Mouse (Mus musculus) limb, embryonic 14.5 days (tissue): ENCODE results near the gene Ctnnal1. TPM values are rescaled to one million over a fixed set of nuclear protein-coding genes. Genes with fewer than 3 reads are reported as not detected.
"Not testable (repeated sequence)": the region's sequence is repeated elsewhere in the genome, so short reads cannot be mapped to it uniquely, and the experiment has no call there.

Source experiments
- ATAC-seq: fragments of 200-750 bp; cut with Nextera tagmentation; 2 replicates; pipeline ENCODE4 v1.8.0; 2017; ENCODE audit warnings: low read depth, moderate number of reproducible peaks, moderate TSS enrichment; ENCODE audit not compliant: low FRiP score
- DNase-seq: peaks from one replicate; pipeline ENCODE4 v3.0.0-alpha.2; 2015; ENCODE audit warnings: low spot score
- H3K27ac ChIP-seq: fragments of 300-500 bp; sonication (generic); replicated peaks from 2 replicates; pipeline ENCODE4 v1.5.1; 2014; ENCODE audit warnings: low read depth, mild to moderate bottlenecking, low read length, moderate library complexity, mixed read lengths
- H3K27me3 ChIP-seq: fragments of 300-500 bp; sonication (generic); 2 replicates; pipeline ENCODE4 v1.6.1; 2014; ENCODE audit warnings: low read length, mixed read lengths; ENCODE audit not compliant: control insufficient read depth, insufficient read depth
- H3K36me3 ChIP-seq: fragments of 300-500 bp; sonication (generic); 2 replicates; pipeline ENCODE4 v1.6.1; 2014; ENCODE audit warnings: mild to moderate bottlenecking, low read length, moderate library complexity, mixed read lengths; ENCODE audit not compliant: control insufficient read depth, insufficient read depth
- H3K4me1 ChIP-seq: fragments of 300-500 bp; sonication (generic); 2 replicates; pipeline ENCODE4 v1.6.1; 2014; ENCODE audit warnings: antibody characterized with exemption, low read length, mixed read lengths; ENCODE audit not compliant: control insufficient read depth, insufficient read depth
- H3K4me2 ChIP-seq: fragments of 300-500 bp; sonication (generic); replicated peaks from 2 replicates; pipeline ENCODE4 v1.6.1; 2014; ENCODE audit warnings: low read depth, mild to moderate bottlenecking, low read length, moderate library complexity; ENCODE audit not compliant: severe bottlenecking
- H3K4me3 ChIP-seq: fragments of 300-500 bp; sonication (generic); replicated peaks from 2 replicates; pipeline ENCODE4 v1.5.1; 2014; ENCODE audit warnings: low read length
- H3K9ac ChIP-seq: fragments of 300-500 bp; sonication (generic); 2 replicates; pipeline ENCODE4 v1.6.1; 2014; ENCODE audit warnings: mild to moderate bottlenecking, low read depth, low read length, moderate library complexity; ENCODE audit not compliant: severe bottlenecking
- H3K9me3 ChIP-seq: fragments of 300-500 bp; sonication (generic); 2 replicates; pipeline ENCODE4 v1.6.1; 2016; ENCODE audit warnings: low read length; ENCODE audit not compliant: control insufficient read depth
- POLR2A ChIP-seq: fragments of 200-500 bp; IDR thresholded peaks from 2 replicates; pipeline ENCODE4 v1.8.0; 2012; ENCODE audit warnings: inconsistent platforms, mild to moderate bottlenecking, moderate library complexity, borderline replicate concordance; ENCODE audit not compliant: insufficient read depth, insufficient read length; ENCODE audit errors: extremely low read depth
- WGBS: fragments of 180-500 bp; shearing (Covaris S2); extraction: QIAGEN DNeasy Blood & Tissue Kit; methylation state at CpG from one replicate; pipeline ENCODE4 v1.1.7; 2014; 5-methylcytosine and 5-hydroxymethylcytosine counted together
- polyA plus RNA-seq, 2 experiments: library from polyadenylated mRNA; depleted of rRNA in 1 of 2; stranded (reverse) in 1 of 2; unstranded in 1 of 2; fragments of >200 nt; fragmentation: Nextera tagmentation in 1 of 2; extraction: Ambion mirVana in 1 of 2; gene quantifications; 2 replicates each; pipeline versions ENCODE4 v1.2.1 to v1.2.3; 2012 to 2014

The Ctnnal1 gene
- polyA plus RNA-seq, 2 experiments = 25.8 to 28.4 TPM

- Histone ChIP-seq H3K9ac (no peak overlapping the region), H3K4me2 (no peak overlapping the region), H3K4me3 (no peak overlapping the region), H3K4me1 (no peaks in the 10 kb centered on the region), H3K27me3 (no peaks in the 10 kb centered on the region), H3K36me3 (peaks cover 63% of the 10 kb centered on the region), H3K9me3 (no peaks in the 10 kb centered on the region), H3K27ac (no peak overlapping the region)
- no peak for ATAC-seq
- DNase-seq = no peak
- 96% methylated on average over 6 of the region's 6 CpGs for WGBS
- TF ChIP-seq POLR2A = no peak
Measured at GRCm38 (mm10) chr4:56892501-56893115, 27.6 kb upstream of the Ctnnal1 start.

GRCm38 (mm10) chr4:56888483-56888882, 23.5 kb upstream of the Ctnnal1 start:
- ATAC-seq = no peak
- peaks cover 64% of the 10 kb centered on the region for H3K36me3 ChIP-seq

GRCm38 (mm10) chr4:56886286-56886979, 21.4 kb upstream of the Ctnnal1 start:
- Histone ChIP-seq H3K9me3 (no peaks in the 10 kb centered on the region), H3K4me1 (no peaks in the 10 kb centered on the region), H3K36me3 (peaks cover 74% of the 10 kb centered on the region), H3K4me3 (no peak overlapping the region), H3K9ac (no peak overlapping the region), H3K27me3 (no peaks in the 10 kb centered on the region), H3K27ac (no peak overlapping the region), H3K4me2 (no peak overlapping the region)
- DNase-seq (no peak), ATAC-seq (no peak)
- WGBS = 81% methylated on average over 6 of the region's 6 CpGs
- no peak for TF ChIP-seq POLR2A

More at GRCm38 (mm10) chr4:56888483-56888882, 23.5 kb upstream of the Ctnnal1 start:
- no peak for TF ChIP-seq POLR2A
- H3K4me1 ChIP-seq = no peaks in the 10 kb centered on the region
- 70% methylated on average over 5 of the region's 5 CpGs for WGBS
- H3K27me3 ChIP-seq = no peaks in the 10 kb centered on the region
- no peak for DNase-seq
- H3K9ac ChIP-seq = no peak overlapping the region
- no peak overlapping the region for H3K4me2 ChIP-seq
- no peaks in the 10 kb centered on the region for H3K9me3 ChIP-seq
- no peak overlapping the region for H3K27ac ChIP-seq
- no peak overlapping the region for H3K4me3 ChIP-seq

GRCm38 (mm10) chr4:56880036-56880703, 15.2 kb upstream of the Ctnnal1 start:
- DNase-seq (no peak), ATAC-seq (no peak)
- no peak for TF ChIP-seq POLR2A
- Histone ChIP-seq H3K4me3 (no peak overlapping the region), H3K4me2 (no peak overlapping the region), H3K4me1 (no peaks in the 10 kb centered on the region), H3K36me3 (peaks cover 62% of the 10 kb centered on the region), H3K27ac (no peak overlapping the region), H3K9me3 (no peaks in the 10 kb centered on the region), H3K9ac (no peak overlapping the region), H3K27me3 (no peaks in the 10 kb centered on the region)
- 84% methylated on average over 11 of the region's 11 CpGs for whole genome bisulfite sequencing

GRCm38 (mm10) chr4:56878971-56879370, 14.0 kb upstream of the Ctnnal1 start:
- Histone ChIP-seq H3K4me2 (no peak overlapping the region), H3K36me3 (peaks cover 56% of the 10 kb centered on the region), H3K27ac (no peak overlapping the region), H3K9me3 (no peaks in the 10 kb centered on the region), H3K9ac (no peak overlapping the region), H3K27me3 (no peaks in the 10 kb centered on the region), H3K4me3 (no peak overlapping the region), H3K4me1 (no peaks in the 10 kb centered on the region)
- no peak for TF ChIP-seq POLR2A
- peak; percentile 51 for DNase-seq
- ATAC-seq = peak; percentile 78; the same call in 1 of the 2 replicates
- 82% methylated on average over 7 of the region's 7 CpGs for WGBS

- not testable (repeated sequence) for H3K4me2 ChIP-seq, H3K36me3 ChIP-seq, H3K9me3 ChIP-seq, H3K27ac ChIP-seq, H3K4me3 ChIP-seq, H3K27me3 ChIP-seq, ATAC-seq, H3K9ac ChIP-seq, H3K4me1 ChIP-seq, DNase-seq
- 96% methylated on average over 11 of the region's 11 CpGs for WGBS
Measured at GRCm38 (mm10) chr4:56870541-56870940, 5.6 kb upstream of the Ctnnal1 start.
